Mouse (Mus musculus) cortical plate, adult 2 months (tissue): ENCODE results near the gene Alyref.

Experiments
- CTCF ChIP-seq: fragments of 200-500 bp; IDR thresholded peaks from 2 replicates; pipeline ENCODE4 v1.5.1; 2011; ENCODE audit warnings: mild to moderate bottlenecking, control low read depth, low read length; ENCODE audit not compliant: insufficient read depth; ENCODE audit errors: extremely low read depth
- POLR2A ChIP-seq: fragments of 200-500 bp; IDR thresholded peaks from 2 replicates; pipeline ENCODE4 v1.6.1; 2011; ENCODE audit warnings: mild to moderate bottlenecking, low read length, control low read depth; ENCODE audit not compliant: insufficient read depth; ENCODE audit errors: extremely low read depth

GRCm38 (mm10) chr11:120615167-120615566 is 17.0 kb upstream of the Alyref start:
- TF ChIP-seq CTCF (no peak), POLR2A (peak; percentile 12; the same call in 1 of the 2 replicates)
